Mouse (Mus musculus) intestine, embryonic 16.5 days (tissue): ENCODE data around the gene Prn. TPM values are rescaled to one million over a fixed set of nuclear protein-coding genes. Genes with fewer than 3 reads are reported as not detected.

Source experiments
- ATAC-seq: fragments of 200-750 bp; cut with Nextera tagmentation; 2 replicates; pipeline ENCODE4 v1.8.0; 2017; ENCODE audit warnings: moderate TSS enrichment, moderate library complexity
- H3K27ac ChIP-seq: fragments of 300-500 bp; sonication (generic); 2 replicates; pipeline ENCODE4 v1.5.1; 2014; ENCODE audit warnings: mild to moderate bottlenecking, low read length
- H3K27me3 ChIP-seq: fragments of 300-500 bp; sonication (generic); replicated peaks from 2 replicates; pipeline ENCODE4 v1.6.1; 2014; ENCODE audit warnings: low read length, control low read depth, mixed read lengths; ENCODE audit not compliant: control insufficient read depth, insufficient read depth
- H3K36me3 ChIP-seq: fragments of 300-500 bp; sonication (generic); 2 replicates; pipeline ENCODE4 v1.6.1; 2014; ENCODE audit warnings: low read length, control low read depth; ENCODE audit not compliant: control insufficient read depth, insufficient read depth
- H3K4me1 ChIP-seq: fragments of 300-500 bp; sonication (generic); 2 replicates; pipeline ENCODE4 v1.6.1; 2014; ENCODE audit warnings: low read length, control low read depth, mixed read lengths; ENCODE audit not compliant: control insufficient read depth, insufficient read depth
- H3K4me2 ChIP-seq: fragments of 300-500 bp; sonication (generic); 2 replicates; pipeline ENCODE4 v1.6.1; 2014; ENCODE audit warnings: low read depth, low read length, control low read depth
- H3K4me3 ChIP-seq: fragments of 300-500 bp; sonication (generic); 2 replicates; pipeline ENCODE4 v1.5.1; 2014; ENCODE audit warnings: mild to moderate bottlenecking, low read length
- H3K9ac ChIP-seq: fragments of 300-500 bp; sonication (generic); 2 replicates; pipeline ENCODE4 v1.6.1; 2014; ENCODE audit warnings: low read depth, low read length
- H3K9me3 ChIP-seq: fragments of 300-500 bp; sonication (generic); 2 replicates; pipeline ENCODE4 v1.6.1; 2016; ENCODE audit warnings: low read length, control low read depth; ENCODE audit not compliant: control insufficient read depth
- WGBS: fragments of 180-500 bp; shearing (Covaris S2); extraction: QIAGEN DNeasy Blood & Tissue Kit; methylation state at CpG from one replicate; pipeline ENCODE4 v1.1.7; 2014; 5-methylcytosine and 5-hydroxymethylcytosine counted together
- polyA plus RNA-seq: library from polyadenylated mRNA; unstranded; fragments of >200 nt; fragmentation: Nextera tagmentation; extraction: Ambion mirVana; gene quantifications from 2 replicates; pipeline ENCODE4 v1.2.1, GENCODE M21; 2015

The Prn gene
- polyA plus RNA-seq, 1 experiment from 2014 or later = not detected

GRCm38 (mm10) chr2:131994971-131995370 lies 85.2 kb downstream of the Prn start:
- Histone ChIP-seq H3K36me3 (peaks cover 6% of the 10 kb centered on the region; the same call in 1 of the 2 replicates), H3K27me3 (no peaks in the 10 kb centered on the region)
- 90% methylated on average over 6 of the region's 6 CpGs for WGBS

DNA sequence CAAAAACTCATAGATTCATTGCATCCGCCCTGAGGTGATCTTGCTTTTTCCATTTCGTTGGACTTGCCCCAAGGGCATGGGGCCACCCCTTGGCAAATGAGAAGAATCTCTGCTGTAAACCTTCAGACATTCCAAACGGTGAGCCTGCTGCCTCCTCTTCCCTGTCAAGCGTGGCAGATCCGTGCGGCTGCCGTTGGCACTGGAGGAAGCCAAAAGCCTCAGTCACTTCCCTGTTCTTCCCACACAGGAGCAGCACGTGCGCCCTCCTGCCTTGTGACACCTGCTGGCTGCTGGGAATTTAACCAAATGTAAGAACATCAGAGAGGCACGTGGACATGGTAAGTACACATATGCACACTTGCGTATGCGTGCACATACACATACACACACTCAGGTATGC lies 86.0 kb downstream of the Prn start:
- Histone ChIP-seq H3K4me3 (no peak overlapping the region), H3K4me1 (no peaks in the 10 kb centered on the region), H3K9ac (no peak overlapping the region), H3K27ac (no peak overlapping the region), H3K36me3 (peaks cover 6% of the 10 kb centered on the region; the same call in 1 of the 2 replicates), H3K9me3 (no peaks in the 10 kb centered on the region), H3K27me3 (no peaks in the 10 kb centered on the region), H3K4me2 (no peak overlapping the region)
- WGBS = 83% methylated on average over 12 of the region's 12 CpGs
- no peak for ATAC-seq

More at GRCm38 (mm10) chr2:131994971-131995370, 85.2 kb downstream of the Prn start:
- Histone ChIP-seq H3K4me1 (no peaks in the 10 kb centered on the region), H3K4me2 (no peak overlapping the region), H3K4me3 (no peak overlapping the region), H3K9me3 (no peaks in the 10 kb centered on the region), H3K27ac (no peak overlapping the region), H3K9ac (no peak overlapping the region)
- no peak for ATAC-seq

GRCm38 (mm10) chr2:131996369-131996768 lies 86.6 kb downstream of the Prn start:
- Histone ChIP-seq H3K36me3 (peaks cover 6% of the 10 kb centered on the region; the same call in 1 of the 2 replicates), H3K27me3 (no peaks in the 10 kb centered on the region), H3K9ac (no peak overlapping the region), H3K27ac (no peak overlapping the region), H3K4me3 (no peak overlapping the region), H3K4me2 (no peak overlapping the region), H3K4me1 (no peaks in the 10 kb centered on the region), H3K9me3 (no peaks in the 10 kb centered on the region)
- no peak for ATAC-seq
- WGBS = 81% methylated on average over 7 of the region's 7 CpGs

DNA sequence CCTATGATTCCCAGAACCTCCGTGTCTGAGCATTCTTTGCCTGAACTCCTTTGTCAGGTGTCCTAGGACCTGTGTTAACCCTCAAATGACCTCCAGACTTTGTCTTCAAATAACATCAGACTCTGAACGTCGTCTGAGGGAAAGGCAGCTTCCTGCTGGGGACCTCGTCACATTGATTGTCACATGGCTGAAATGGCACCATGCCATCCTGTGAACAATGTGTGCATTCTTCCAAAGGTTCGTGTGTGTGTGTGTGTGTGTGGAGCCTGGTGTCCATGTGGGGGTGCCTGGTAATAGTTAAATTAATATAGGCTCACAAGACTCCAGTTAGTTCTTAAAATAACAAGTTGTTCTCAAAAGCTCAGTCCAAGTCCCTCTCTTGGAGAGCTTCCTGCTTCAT lies 87.6 kb downstream of the Prn start:
- peaks cover 6% of the 10 kb centered on the region; the same call in 1 of the 2 replicates for H3K36me3 ChIP-seq
- H3K4me3 ChIP-seq = no peak overlapping the region
- no peak overlapping the region for H3K27ac ChIP-seq
- 52% methylated on average over 5 of the region's 5 CpGs for WGBS
- no peak for ATAC-seq
- no peak overlapping the region for H3K9ac ChIP-seq
- H3K9me3 ChIP-seq = no peaks in the 10 kb centered on the region
- H3K4me2 ChIP-seq = no peak overlapping the region
- H3K27me3 ChIP-seq = no peaks in the 10 kb centered on the region
- no peaks in the 10 kb centered on the region for H3K4me1 ChIP-seq

DNA sequence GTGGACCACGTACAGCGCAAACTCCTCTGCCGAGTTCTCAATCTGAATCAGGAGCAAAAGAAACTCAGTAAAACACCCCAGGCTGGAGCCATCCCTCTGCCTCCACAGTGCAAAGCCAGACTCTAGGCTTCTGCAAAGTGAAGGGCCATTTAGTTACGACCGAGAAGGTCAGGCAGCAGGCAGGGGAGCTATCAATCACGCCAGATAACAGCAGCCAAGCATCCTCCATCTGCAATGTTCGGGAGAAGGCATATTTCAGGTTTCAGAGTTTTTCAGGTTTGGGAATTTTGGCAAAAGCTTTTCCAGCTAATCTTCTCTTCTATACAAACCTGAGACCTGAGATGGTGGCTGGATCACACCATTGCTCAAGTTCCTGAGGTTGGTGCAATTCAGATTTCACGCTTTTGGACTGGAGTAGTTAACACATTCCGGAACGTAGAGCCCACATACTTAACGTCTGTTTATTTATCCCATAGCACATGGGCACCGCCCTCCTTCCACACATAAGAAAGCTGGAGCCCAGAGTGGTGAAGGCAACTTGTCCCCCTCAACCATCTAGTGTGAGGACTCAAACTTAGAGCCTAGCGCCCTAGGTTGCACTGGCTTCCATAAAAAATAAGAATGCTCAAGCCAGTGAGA lies 92.1 kb downstream of the Prn start:
- Histone ChIP-seq H3K4me2 (no peak overlapping the region), H3K9me3 (no peaks in the 10 kb centered on the region), H3K9ac (no peak overlapping the region), H3K4me1 (no peaks in the 10 kb centered on the region), H3K4me3 (no peak overlapping the region), H3K27ac (no peak overlapping the region), H3K36me3 (no peaks in the 10 kb centered on the region; the same call in 1 of the 2 replicates), H3K27me3 (no peaks in the 10 kb centered on the region)
- ATAC-seq = no peak
- 55% methylated on average over 13 of the region's 13 CpGs for WGBS

DNA sequence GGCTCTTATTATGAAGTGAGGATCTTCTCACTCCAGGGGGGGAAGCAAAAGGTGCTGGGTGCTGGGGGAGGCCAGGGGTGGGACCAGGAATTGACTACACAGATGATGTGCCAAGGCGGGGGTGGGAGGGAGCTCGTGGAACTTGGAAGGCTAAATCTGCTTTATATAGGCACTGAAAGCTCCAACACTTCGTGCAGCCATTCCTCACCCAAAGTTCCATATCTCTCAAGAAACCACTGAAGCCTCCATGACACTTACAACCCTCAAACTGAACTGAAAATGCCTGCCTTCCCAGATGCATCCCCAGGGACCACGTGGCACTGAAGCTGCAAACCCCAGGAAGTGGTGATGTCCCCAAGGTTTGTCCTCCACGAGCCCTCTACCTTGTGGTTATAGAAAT lies 94.2 kb downstream of the Prn start:
- Histone ChIP-seq H3K4me3 (no peak overlapping the region), H3K27me3 (no peaks in the 10 kb centered on the region), H3K4me1 (no peaks in the 10 kb centered on the region), H3K36me3 (no peaks in the 10 kb centered on the region; the same call in 1 of the 2 replicates), H3K4me2 (no peak overlapping the region), H3K9ac (no peak overlapping the region), H3K9me3 (no peaks in the 10 kb centered on the region), H3K27ac (no peak overlapping the region)
- ATAC-seq = no peak
- 79% methylated on average over 5 of the region's 5 CpGs for WGBS

- no peaks in the 10 kb centered on the region for H3K4me1 ChIP-seq
- no peaks in the 10 kb centered on the region for H3K27me3 ChIP-seq
- no peaks in the 10 kb centered on the region for H3K9me3 ChIP-seq
- no peak overlapping the region for H3K9ac ChIP-seq
- H3K4me3 ChIP-seq = no peak overlapping the region
- H3K36me3 ChIP-seq = no peaks in the 10 kb centered on the region
- ATAC-seq = no peak
- H3K27ac ChIP-seq = no peak overlapping the region
- no peak overlapping the region for H3K4me2 ChIP-seq
- WGBS = 73% methylated on average over 9 of the region's 9 CpGs
Observed at GRCm38 (mm10) chr2:132004495-132005136, 94.9 kb downstream of the Prn start.

GRCm38 (mm10) chr2:132005445-132005844 lies 95.7 kb downstream of the Prn start:
- H3K9me3 ChIP-seq = no peaks in the 10 kb centered on the region
- ATAC-seq = no peak
- no peak overlapping the region for H3K27ac ChIP-seq
- no peaks in the 10 kb centered on the region for H3K36me3 ChIP-seq
- H3K4me1 ChIP-seq = no peaks in the 10 kb centered on the region
- no peak overlapping the region for H3K9ac ChIP-seq
- no peak overlapping the region for H3K4me2 ChIP-seq
- 80% methylated on average over 4 of the region's 4 CpGs for WGBS
- no peaks in the 10 kb centered on the region for H3K27me3 ChIP-seq
- H3K4me3 ChIP-seq = no peak overlapping the region
